Mouse (Mus musculus): ENCODE measurements around the gene Pde4b. TPM values are rescaled to one million over a fixed set of nuclear protein-coding genes. Genes with fewer than 3 reads are reported as not detected.

Pde4b gene
- total and polyA plus RNA-seq, 2 experiments from 2014 or later: 49.7 to 76.2 TPM

GRCm38 (mm10) chr4:102535886-102536285 lies 448.5 kb downstream of the Pde4b start:
- DNase-seq (no peak), ATAC-seq (no peak)
- WGBS: 84% methylated on average over 3 of the region's 3 CpGs
- H3K4me3 ChIP-seq (ENCODE audit: low read depth, low read length): no peak overlapping the region
- H3K27me3 ChIP-seq (ENCODE audit: insufficient read depth, low read length): no peaks in the 10 kb centered on the region
- H3K4me1 ChIP-seq (ENCODE audit: insufficient read depth): no peaks in the 10 kb centered on the region
- no peak for TF ChIP-seq CTCF (IDR thresholded peaks at IDR 0.05; ENCODE audit: low read depth)
- H3K9ac ChIP-seq: no peak overlapping the region
- no peaks in the 10 kb centered on the region for H3K9me3 ChIP-seq (ENCODE audit: low read length)
- no peaks in the 10 kb centered on the region for H3K36me3 ChIP-seq (ENCODE audit: insufficient read depth)
- no peak overlapping the region for H3K27ac ChIP-seq (ENCODE audit: low read depth, low read length)
- no peak overlapping the region for H3K4me2 ChIP-seq (ENCODE audit: low read depth)

- Histone ChIP-seq H3K4me2 (ENCODE audit: low read depth) (no peak overlapping the region), H3K9ac (no peak overlapping the region), H3K9me3 (ENCODE audit: low read length) (no peaks in the 10 kb centered on the region), H3K36me3 (ENCODE audit: insufficient read depth) (no peaks in the 10 kb centered on the region), H3K4me3 (ENCODE audit: low read depth, low read length) (no peak overlapping the region), H3K4me1 (ENCODE audit: insufficient read depth) (no peaks in the 10 kb centered on the region), H3K27ac (ENCODE audit: low read depth, low read length) (no peak overlapping the region), H3K27me3 (ENCODE audit: insufficient read depth, low read length) (no peaks in the 10 kb centered on the region)
- ATAC-seq (no peak), DNase-seq (no peak)
- TF ChIP-seq CTCF (IDR thresholded peaks at IDR 0.05; ENCODE audit: low read depth): no peak
- 96% methylated on average over 1 of the region's 1 CpGs for WGBS
These were observed 450.9 kb downstream of the Pde4b start for GRCm38 (mm10) chr4:102538266-102538665.

GRCm38 (mm10) chr4:102538793-102539192 lies 451.4 kb downstream of the Pde4b start:
- Histone ChIP-seq H3K4me1 (ENCODE audit: insufficient read depth) (no peaks in the 10 kb centered on the region), H3K36me3 (ENCODE audit: insufficient read depth) (no peaks in the 10 kb centered on the region), H3K27ac (ENCODE audit: low read depth, low read length) (no peak overlapping the region), H3K9me3 (ENCODE audit: low read length) (no peaks in the 10 kb centered on the region), H3K4me3 (ENCODE audit: low read depth, low read length) (no peak overlapping the region), H3K9ac (no peak overlapping the region), H3K27me3 (ENCODE audit: insufficient read depth, low read length) (no peaks in the 10 kb centered on the region), H3K4me2 (ENCODE audit: low read depth) (no peak overlapping the region)
- DNase-seq (no peak), ATAC-seq (no peak)
- 76% methylated on average over 2 of the region's 2 CpGs for WGBS
- TF ChIP-seq CTCF (IDR thresholded peaks at IDR 0.05; ENCODE audit: low read depth): no peak

DNA sequence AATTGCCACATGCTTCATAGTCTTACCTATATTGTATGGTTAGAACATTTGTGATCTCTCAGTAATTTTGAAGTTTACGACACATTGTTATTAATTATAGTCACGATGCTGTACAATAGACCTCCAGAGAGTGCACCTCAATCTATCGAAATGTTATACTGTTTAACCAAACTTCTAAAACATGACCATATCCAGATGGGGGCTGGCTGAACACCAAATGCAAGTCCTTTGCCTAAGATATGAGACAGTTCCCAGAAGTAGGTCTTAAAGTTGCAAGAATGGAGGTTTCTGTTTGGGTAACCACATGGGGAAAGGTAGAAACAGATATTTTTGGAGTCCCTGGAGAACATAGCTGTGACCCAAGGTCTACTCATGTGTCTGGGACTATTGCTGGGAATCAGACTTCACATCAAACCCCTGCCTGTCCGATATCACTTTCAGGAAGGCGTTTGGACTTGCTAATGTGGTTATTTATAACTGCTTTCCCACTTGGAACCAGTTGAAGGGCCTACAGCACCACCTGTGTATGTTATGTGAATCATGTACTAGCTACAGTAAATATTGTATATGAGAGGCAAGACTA lies 452.3 kb downstream of the Pde4b start:
- no peak overlapping the region for H3K4me2 ChIP-seq (ENCODE audit: low read depth)
- no peak overlapping the region for H3K4me3 ChIP-seq (ENCODE audit: low read depth, low read length)
- no peaks in the 10 kb centered on the region for H3K36me3 ChIP-seq (ENCODE audit: insufficient read depth)
- H3K27me3 ChIP-seq (ENCODE audit: insufficient read depth, low read length): no peaks in the 10 kb centered on the region
- no peaks in the 10 kb centered on the region for H3K9me3 ChIP-seq (ENCODE audit: low read length)
- H3K4me1 ChIP-seq (ENCODE audit: insufficient read depth): no peaks in the 10 kb centered on the region
- H3K27ac ChIP-seq (ENCODE audit: low read depth, low read length): no peak overlapping the region
- no peak for DNase-seq
- ATAC-seq: no peak
- no peak overlapping the region for H3K9ac ChIP-seq
- 86% methylated on average over 5 of the region's 5 CpGs for WGBS
- TF ChIP-seq CTCF (IDR thresholded peaks at IDR 0.05; ENCODE audit: low read depth): no peak

- no peak overlapping the region for H3K27ac ChIP-seq (ENCODE audit: low read depth, low read length)
- ATAC-seq: no peak
These were observed 455.6 kb downstream of the Pde4b start for GRCm38 (mm10) chr4:102542976-102543375.

GRCm38 (mm10) chr4:102545226-102545625 lies 457.9 kb downstream of the Pde4b start:
- Histone ChIP-seq H3K27ac (ENCODE audit: low read depth, low read length) (no peak overlapping the region), H3K9me3 (ENCODE audit: low read length) (no peaks in the 10 kb centered on the region), H3K36me3 (ENCODE audit: insufficient read depth) (no peaks in the 10 kb centered on the region), H3K9ac (no peak overlapping the region), H3K4me2 (ENCODE audit: low read depth) (no peak overlapping the region), H3K4me3 (ENCODE audit: low read depth, low read length) (no peak overlapping the region), H3K27me3 (ENCODE audit: insufficient read depth, low read length) (no peaks in the 10 kb centered on the region), H3K4me1 (ENCODE audit: insufficient read depth) (no peaks in the 10 kb centered on the region)
- no peak for DNase-seq
- no peak for ATAC-seq
- 91% methylated on average over 4 of the region's 4 CpGs for WGBS
- TF ChIP-seq CTCF (IDR thresholded peaks at IDR 0.05; ENCODE audit: low read depth): no peak

More at GRCm38 (mm10) chr4:102542976-102543375, 455.6 kb downstream of the Pde4b start:
- 91% methylated on average over 3 of the region's 3 CpGs for WGBS
- no peaks in the 10 kb centered on the region for H3K27me3 ChIP-seq (ENCODE audit: insufficient read depth, low read length)
- no peaks in the 10 kb centered on the region for H3K4me1 ChIP-seq (ENCODE audit: insufficient read depth)
- H3K4me2 ChIP-seq (ENCODE audit: low read depth): no peak overlapping the region
- TF ChIP-seq CTCF (IDR thresholded peaks at IDR 0.05; ENCODE audit: low read depth): no peak
- H3K36me3 ChIP-seq (ENCODE audit: insufficient read depth): no peaks in the 10 kb centered on the region
- H3K4me3 ChIP-seq (ENCODE audit: low read depth, low read length): no peak overlapping the region
- DNase-seq: no peak
- no peak overlapping the region for H3K9ac ChIP-seq
- no peaks in the 10 kb centered on the region for H3K9me3 ChIP-seq (ENCODE audit: low read length)

DNA sequence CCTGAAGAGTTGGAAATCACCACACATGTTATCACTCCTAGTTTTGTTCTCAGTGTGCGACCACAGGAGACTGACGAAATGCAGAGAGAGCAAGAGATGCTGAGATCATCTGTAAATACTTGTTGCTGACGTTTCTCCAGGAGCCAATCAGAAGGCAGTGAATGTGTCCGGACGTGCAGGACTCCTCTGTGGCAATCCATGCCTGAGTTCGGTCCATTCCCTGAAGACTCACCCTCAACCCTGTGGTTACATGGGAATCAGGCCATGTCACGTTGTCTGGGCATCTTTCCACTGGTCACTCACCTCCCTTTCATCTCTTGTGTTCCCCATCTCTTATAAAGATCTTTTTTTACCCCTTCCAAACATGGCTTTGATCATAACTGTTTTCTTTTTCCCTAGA lies 468.2 kb downstream of the Pde4b start:
- no peak for DNase-seq
- no peak overlapping the region for H3K4me3 ChIP-seq (ENCODE audit: low read depth, low read length)
- H3K27ac ChIP-seq (ENCODE audit: low read depth, low read length): no peak overlapping the region
- no peaks in the 10 kb centered on the region for H3K27me3 ChIP-seq (ENCODE audit: insufficient read depth, low read length)
- no peak for TF ChIP-seq CTCF (IDR thresholded peaks at IDR 0.05; ENCODE audit: low read depth)
- H3K4me1 ChIP-seq (ENCODE audit: insufficient read depth): no peaks in the 10 kb centered on the region
- WGBS: 83% methylated on average over 7 of the region's 7 CpGs
- no peak overlapping the region for H3K9ac ChIP-seq
- no peaks in the 10 kb centered on the region for H3K36me3 ChIP-seq (ENCODE audit: insufficient read depth)
- ATAC-seq: no peak
- H3K9me3 ChIP-seq (ENCODE audit: low read length): no peaks in the 10 kb centered on the region
- no peak overlapping the region for H3K4me2 ChIP-seq (ENCODE audit: low read depth)
